Mouse (Mus musculus) heart, embryonic 14.5 days (tissue): Measurements from ENCODE around the gene Pknox1. TPM values are rescaled to one million over a fixed set of nuclear protein-coding genes. Genes with fewer than 3 reads are reported as not detected.

Experiments
- ATAC-seq: fragments of 200-750 bp; cut with Nextera tagmentation; 2 replicates; pipeline ENCODE4 v1.8.0; 2017; ENCODE audit warnings: low read depth, moderate TSS enrichment; ENCODE audit not compliant: insufficient number of reproducible peaks, insufficient read depth, low FRiP score
- H3K27ac ChIP-seq, 2 experiments: fragments of 200-500 bp in 1 of 2; fragments of 300-500 bp in 1 of 2; sonication (generic) in 1 of 2; replicated peaks in 1 of 2; 2 replicates each; pipeline ENCODE4 v1.5.1; 2012 to 2014; ENCODE audit warnings: low read depth in 2 of 2, low read length in 2 of 2, control low read depth in 1 of 2, mild to moderate bottlenecking in 1 of 2, mixed read lengths in 1 of 2; ENCODE audit not compliant: control insufficient read depth in 1 of 2, insufficient read depth in 1 of 2
- H3K27me3 ChIP-seq: fragments of 300-500 bp; sonication (generic); 2 replicates; pipeline ENCODE4 v1.6.1; 2014; ENCODE audit warnings: mild to moderate bottlenecking, low read length, control low read depth; ENCODE audit not compliant: control insufficient read depth, insufficient read depth
- H3K36me3 ChIP-seq: fragments of 300-500 bp; sonication (generic); 2 replicates; pipeline ENCODE4 v1.6.1; 2014; ENCODE audit warnings: mild to moderate bottlenecking, control low read depth, low read length, mixed read lengths; ENCODE audit not compliant: control insufficient read depth, insufficient read depth
- H3K4me1 ChIP-seq, 2 experiments: fragments of 200-500 bp in 1 of 2; fragments of 300-500 bp in 1 of 2; sonication (generic) in 1 of 2; 2 replicates each; pipeline ENCODE4 v1.6.1; 2012 to 2014; ENCODE audit warnings: low read length in 2 of 2, control low read depth in 1 of 2, mixed read lengths in 1 of 2; ENCODE audit not compliant: control insufficient read depth in 2 of 2, insufficient read depth in 2 of 2
- H3K4me2 ChIP-seq: fragments of 300-500 bp; sonication (generic); 2 replicates; pipeline ENCODE4 v1.6.1; 2014; ENCODE audit warnings: mild to moderate bottlenecking, low read length
- H3K4me3 ChIP-seq, 2 experiments: fragments of 200-500 bp in 1 of 2; fragments of 300-500 bp in 1 of 2; sonication (generic) in 1 of 2; 2 replicates each; pipeline ENCODE4 v1.5.1; 2012 to 2014; ENCODE audit warnings: low read length in 2 of 2, mild to moderate bottlenecking in 2 of 2, control low read depth in 1 of 2, low read depth in 1 of 2, moderate library complexity in 1 of 2; ENCODE audit not compliant: control insufficient read depth in 1 of 2, insufficient read depth in 1 of 2
- H3K9ac ChIP-seq: fragments of 300-500 bp; sonication (generic); 2 replicates; pipeline ENCODE4 v1.6.1; 2014; ENCODE audit warnings: mild to moderate bottlenecking, low read length
- H3K9me3 ChIP-seq: fragments of 300-500 bp; sonication (generic); 2 replicates; pipeline ENCODE4 v1.6.1; 2016; ENCODE audit warnings: low read length, control low read depth; ENCODE audit not compliant: control insufficient read depth
- WGBS: fragments of 180-500 bp; shearing (Covaris S2); extraction: QIAGEN DNeasy Blood & Tissue Kit; methylation state at CpG from one replicate; pipeline ENCODE4 v1.1.7; 2014; 5-methylcytosine and 5-hydroxymethylcytosine counted together
- polyA plus RNA-seq: library from polyadenylated mRNA; unstranded; fragments of >200 nt; fragmentation: Nextera tagmentation; extraction: Ambion mirVana; gene quantifications from 2 replicates; pipeline ENCODE4 v1.2.1, GENCODE M21; 2014

Pknox1 gene
- polyA plus RNA-seq, 1 experiment from 2014 or later: 19.1 TPM

- peak overlapping the region; percentile 91 for H3K4me2 ChIP-seq
- peaks cover 7% of the 10 kb centered on the region; the same call in 1 of the 2 replicates for H3K36me3 ChIP-seq
- peak overlapping the region in 1 of 2 experiments; percentile 98; a peak in 1 of 4 replicates for H3K27ac ChIP-seq
- H3K4me1 ChIP-seq: peaks cover 20 to 43% of the 10 kb centered on the region in 2 experiments
- no peaks in the 10 kb centered on the region for H3K27me3 ChIP-seq
- peak overlapping the region; percentile 94 for H3K9ac ChIP-seq
- H3K4me3 ChIP-seq: peak overlapping the region in 1 of 2 experiments; percentile 85; a peak in 2 of 4 replicates
- 63% methylated on average over 6 of the region's 6 CpGs for WGBS
- H3K9me3 ChIP-seq: no peaks in the 10 kb centered on the region
- ATAC-seq: no peak
Measured at GRCm38 (mm10) chr17:31566276-31566675, 1.7 kb downstream of the Pknox1 start.

GRCm38 (mm10) chr17:31569756-31570155, 5.2 kb downstream of the Pknox1 start:
- Histone ChIP-seq H3K36me3 (peaks cover 7% of the 10 kb centered on the region; the same call in 1 of the 2 replicates), H3K4me1 (peaks cover 17 to 43% of the 10 kb centered on the region in 2 experiments), H3K9me3 (no peaks in the 10 kb centered on the region), H3K4me3 (no peak overlapping the region), H3K27ac (no peak overlapping the region; a peak in 1 of 4 replicates), H3K9ac (no peak overlapping the region), H3K4me2 (no peak overlapping the region), H3K27me3 (no peaks in the 10 kb centered on the region)
- WGBS: 94% methylated on average over 1 of the region's 1 CpGs
- ATAC-seq: no peak

GRCm38 (mm10) chr17:31570321-31570925, 5.9 kb downstream of the Pknox1 start:
- Histone ChIP-seq H3K27me3 (no peaks in the 10 kb centered on the region), H3K4me1 (peaks cover 17 to 49% of the 10 kb centered on the region in 2 experiments), H3K4me3 (no peak overlapping the region), H3K4me2 (no peak overlapping the region), H3K9ac (no peak overlapping the region), H3K9me3 (no peaks in the 10 kb centered on the region), H3K36me3 (peaks cover 7% of the 10 kb centered on the region; the same call in 1 of the 2 replicates), H3K27ac (peak overlapping the region; percentile 15 to 25; a peak in 2 of 4 replicates)
- ATAC-seq: peak; percentile 85
- WGBS: 56% methylated on average over 9 of the region's 9 CpGs

GRCm38 (mm10) chr17:31571689-31572088, 7.2 kb downstream of the Pknox1 start:
- Histone ChIP-seq H3K4me3 (no peak overlapping the region), H3K9ac (no peak overlapping the region), H3K36me3 (peaks cover 7% of the 10 kb centered on the region; the same call in 1 of the 2 replicates), H3K9me3 (no peaks in the 10 kb centered on the region), H3K27ac (no peak overlapping the region), H3K27me3 (no peaks in the 10 kb centered on the region), H3K4me2 (no peak overlapping the region), H3K4me1 (peaks cover 11 to 45% of the 10 kb centered on the region in 2 experiments)
- 86% methylated on average over 5 of the region's 5 CpGs for WGBS
- ATAC-seq: no peak

GRCm38 (mm10) chr17:31574662-31575061, 10.1 kb downstream of the Pknox1 start:
- WGBS: 49% methylated on average over 7 of the region's 7 CpGs
- Histone ChIP-seq H3K36me3 (no peaks in the 10 kb centered on the region), H3K9me3 (no peaks in the 10 kb centered on the region), H3K4me1 (peaks cover 2 to 29% of the 10 kb centered on the region in 2 experiments), H3K4me2 (no peak overlapping the region), H3K9ac (no peak overlapping the region), H3K27me3 (no peaks in the 10 kb centered on the region), H3K27ac (no peak overlapping the region), H3K4me3 (no peak overlapping the region)
- ATAC-seq: no peak

- Histone ChIP-seq H3K9ac (no peak overlapping the region), H3K4me3 (no peak overlapping the region), H3K27me3 (no peaks in the 10 kb centered on the region), H3K4me1 (peaks cover 5 to 19% of the 10 kb centered on the region in 2 experiments; a peak in 3 of 4 replicates), H3K27ac (no peak overlapping the region), H3K9me3 (no peaks in the 10 kb centered on the region), H3K36me3 (no peaks in the 10 kb centered on the region), H3K4me2 (no peak overlapping the region)
- no peak for ATAC-seq
- 82% methylated on average over 10 of the region's 10 CpGs for WGBS
Measured at GRCm38 (mm10) chr17:31576394-31577175, 12.1 kb downstream of the Pknox1 start.

- H3K9me3 ChIP-seq: no peaks in the 10 kb centered on the region
- peaks cover 7 to 14% of the 10 kb centered on the region in 2 experiments; a peak in 2 of 4 replicates for H3K4me1 ChIP-seq
- H3K36me3 ChIP-seq: peaks cover 9% of the 10 kb centered on the region; the same call in 1 of the 2 replicates
- WGBS: 71% methylated on average over 3 of the region's 3 CpGs
- no peak for ATAC-seq
- H3K27ac ChIP-seq: no peak overlapping the region
- no peak overlapping the region for H3K4me3 ChIP-seq
- H3K9ac ChIP-seq: no peak overlapping the region
- H3K4me2 ChIP-seq: no peak overlapping the region
- H3K27me3 ChIP-seq: no peaks in the 10 kb centered on the region
Measured at GRCm38 (mm10) chr17:31580344-31580743, 15.8 kb downstream of the Pknox1 start.
